Mouse (Mus musculus): ENCODE results near the gene Gmfb. TPM values are rescaled to one million over a fixed set of nuclear protein-coding genes. Genes with fewer than 3 reads are reported as not detected.
A peak's percentile ranks its signal among the peaks of the same experiment; 100 is the strongest.

Gmfb gene
- polyA plus RNA-seq (2016; fragmentation: Nextera tagmentation; extraction: Ambion mirVana): 98.4 and 99.9 TPM in 2 replicates

- H3K9me3 ChIP-seq (replicated peaks): no peaks in the 10 kb centered on the region
- peak within 1 kb of the TSS; percentile 95 for H3K27ac ChIP-seq
- H3K4me1 ChIP-seq: peaks cover 16% of the 10 kb centered on the region
- 1% methylated on average over 65 of the region's 65 CpGs for WGBS
- peaks cover 15% of the 10 kb centered on the region for H3K36me3 ChIP-seq
- DNase-seq (ENCODE audit: low spot score): peak; percentile 95
- H3K27me3 ChIP-seq (ENCODE audit: low read depth, poor library complexity, severe bottlenecking): peaks cover 6% of the 10 kb centered on the region; the same call in 1 of the 2 replicates
- H3K4me3 ChIP-seq: peak within 1 kb of the TSS; percentile 87
Observed at GRCm38 (mm10) chr14:46821873-46822716, at the start of gene Gmfb. Gene Gmfb (minus strand): TSS chr14:46822242.

DNA sequence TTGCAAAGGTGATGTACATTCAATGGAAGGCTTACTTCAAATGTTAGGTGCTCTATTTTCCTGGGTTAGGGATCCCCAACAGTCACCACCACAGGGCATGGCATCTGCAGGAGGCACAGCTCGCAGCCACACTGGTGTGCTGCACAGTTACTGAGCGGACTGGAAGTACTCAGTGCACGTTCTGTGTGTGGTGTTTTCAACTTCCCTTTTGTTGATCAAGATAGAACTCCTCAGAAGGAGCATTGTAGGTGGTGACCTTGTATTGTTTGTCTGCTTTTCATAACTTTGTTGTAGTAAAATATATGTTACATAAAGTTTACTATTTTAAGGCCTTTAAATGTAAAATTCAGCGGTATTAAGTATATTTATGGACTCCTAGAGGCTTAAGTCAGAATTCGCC is 40.9 kb upstream of the Gmfb start:
- no peaks in the 10 kb centered on the region for H3K9me3 ChIP-seq (replicated peaks)
- no peaks in the 10 kb centered on the region for H3K4me1 ChIP-seq
- H3K27me3 ChIP-seq (ENCODE audit: low read depth, poor library complexity, severe bottlenecking): no peaks in the 10 kb centered on the region
- no peak overlapping the region for H3K4me3 ChIP-seq
- no peak overlapping the region for H3K27ac ChIP-seq
- H3K36me3 ChIP-seq: 0 out of 2 replicates have a peak, but pooled peaks cover 11% of the 10 kb centered on the region
- 92% methylated on average over 5 of the region's 5 CpGs for whole genome bisulfite sequencing
- DNase-seq (ENCODE audit: low spot score): no peak

- no peak overlapping the region for H3K4me3 ChIP-seq
- peaks cover 25% of the 10 kb centered on the region for H3K36me3 ChIP-seq
- no peaks in the 10 kb centered on the region for H3K4me1 ChIP-seq
- no peaks in the 10 kb centered on the region for H3K9me3 ChIP-seq (replicated peaks)
- WGBS: 89% methylated on average over 11 of the region's 11 CpGs
- no peak for DNase-seq (ENCODE audit: low spot score)
- no peak overlapping the region for H3K27ac ChIP-seq
- H3K27me3 ChIP-seq (ENCODE audit: low read depth, poor library complexity, severe bottlenecking): no peaks in the 10 kb centered on the region
Observed at GRCm38 (mm10) chr14:46853677-46854076, 31.6 kb upstream of the Gmfb start.

DNA sequence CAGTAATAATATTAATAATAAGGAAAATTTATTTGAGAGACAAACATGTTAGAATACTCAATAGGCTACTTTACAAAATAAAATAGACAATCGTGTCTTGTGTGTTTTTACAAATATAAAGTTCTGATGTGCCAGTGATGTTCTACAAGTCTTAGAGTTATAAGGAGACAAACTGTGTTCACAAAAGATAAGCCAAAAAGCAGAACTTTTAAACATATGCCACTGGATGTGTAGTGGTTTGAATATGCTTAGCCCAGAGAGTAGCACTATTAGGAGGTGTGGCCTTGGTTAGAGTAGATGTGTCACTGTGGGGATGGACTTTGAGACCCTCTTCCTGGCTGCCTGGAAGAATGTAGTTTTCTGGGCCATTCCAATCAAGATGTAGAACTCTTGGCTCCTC is 27.7 kb upstream of the Gmfb start:
- WGBS: 96% methylated on average over 1 of the region's 1 CpGs
- H3K4me3 ChIP-seq: no peak overlapping the region
- no peaks in the 10 kb centered on the region for H3K9me3 ChIP-seq (replicated peaks)
- H3K36me3 ChIP-seq: peaks cover 41% of the 10 kb centered on the region
- H3K27ac ChIP-seq: no peak overlapping the region
- H3K27me3 ChIP-seq (ENCODE audit: low read depth, poor library complexity, severe bottlenecking): no peaks in the 10 kb centered on the region
- H3K4me1 ChIP-seq: no peaks in the 10 kb centered on the region
- no peak for DNase-seq (ENCODE audit: low spot score)

DNA sequence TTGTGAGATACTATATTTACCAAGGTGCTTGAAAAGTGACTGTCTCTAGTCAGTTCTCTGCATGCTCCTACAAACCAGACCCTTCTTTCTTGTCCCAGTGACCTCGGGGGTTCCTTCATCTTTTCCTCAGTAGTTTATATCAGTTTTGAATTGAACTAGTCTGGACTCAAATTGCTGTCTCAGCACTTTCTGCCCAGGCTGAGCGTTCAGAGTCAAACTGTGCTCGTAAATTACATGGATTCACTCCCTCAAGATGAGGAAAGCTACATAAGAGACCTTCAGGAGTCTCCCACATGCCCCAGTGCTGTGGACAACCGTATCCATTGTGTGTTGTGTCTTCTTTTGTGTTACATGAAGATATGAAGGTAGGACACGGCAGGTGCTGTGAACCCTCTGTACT is 26.7 kb upstream of the Gmfb start:
- WGBS: 87% methylated on average over 5 of the region's 5 CpGs
- no peaks in the 10 kb centered on the region for H3K27me3 ChIP-seq (ENCODE audit: low read depth, poor library complexity, severe bottlenecking)
- H3K36me3 ChIP-seq: peaks cover 43% of the 10 kb centered on the region

GRCm38 (mm10) chr14:46848063-46848590 is 26.1 kb upstream of the Gmfb start:
- H3K36me3 ChIP-seq: peaks cover 46% of the 10 kb centered on the region
- DNase-seq (ENCODE audit: low spot score): no peak
- WGBS: 89% methylated on average over 4 of the region's 4 CpGs
- H3K27ac ChIP-seq: no peak overlapping the region
- no peaks in the 10 kb centered on the region for H3K9me3 ChIP-seq (replicated peaks)
- H3K4me3 ChIP-seq: no peak overlapping the region
- H3K4me1 ChIP-seq: no peaks in the 10 kb centered on the region
- no peaks in the 10 kb centered on the region for H3K27me3 ChIP-seq (ENCODE audit: low read depth, poor library complexity, severe bottlenecking)

More for the DNA sequence above, 26.7 kb upstream of the Gmfb start:
- H3K4me3 ChIP-seq: no peak overlapping the region
- no peak for DNase-seq (ENCODE audit: low spot score)
- H3K27ac ChIP-seq: no peak overlapping the region
- no peaks in the 10 kb centered on the region for H3K4me1 ChIP-seq
- no peaks in the 10 kb centered on the region for H3K9me3 ChIP-seq (replicated peaks)

- Histone ChIP-seq H3K9me3 (replicated peaks) (no peaks in the 10 kb centered on the region), H3K4me3 (no peak overlapping the region), H3K36me3 (peaks cover 69% of the 10 kb centered on the region), H3K4me1 (no peaks in the 10 kb centered on the region), H3K27me3 (ENCODE audit: low read depth, poor library complexity, severe bottlenecking) (no peaks in the 10 kb centered on the region), H3K27ac (no peak overlapping the region)
- WGBS: 94% methylated on average over 11 of the region's 11 CpGs
- DNase-seq (ENCODE audit: low spot score): no peak
Observed at GRCm38 (mm10) chr14:46845706-46846105, 23.7 kb upstream of the Gmfb start.

GRCm38 (mm10) chr14:46839326-46839725 is 17.3 kb upstream of the Gmfb start:
- H3K27ac ChIP-seq: no peak overlapping the region
- WGBS: 72% methylated on average over 4 of the region's 4 CpGs
- peaks cover 41% of the 10 kb centered on the region for H3K36me3 ChIP-seq
- no peak for DNase-seq (ENCODE audit: low spot score)
- no peak overlapping the region for H3K4me3 ChIP-seq
- no peaks in the 10 kb centered on the region for H3K9me3 ChIP-seq (replicated peaks)
- no peaks in the 10 kb centered on the region for H3K27me3 ChIP-seq (ENCODE audit: low read depth, poor library complexity, severe bottlenecking)
- no peaks in the 10 kb centered on the region for H3K4me1 ChIP-seq

- H3K36me3 ChIP-seq: no peaks in the 10 kb centered on the region
Observed at GRCm38 (mm10) chr14:46832354-46833272, 10.6 kb upstream of the Gmfb start.

GRCm38 (mm10) chr14:46831837-46832333 is 9.8 kb upstream of the Gmfb start, which contains the start of gene Cgrrf1:
Gene Cgrrf1 (plus strand): TSS chr14:46832125.
- under 1% methylated on average over 32 of the region's 32 CpGs for WGBS
- Histone ChIP-seq H3K36me3 (no peaks in the 10 kb centered on the region), H3K27ac (peak within 1 kb of the TSS; percentile 91), H3K27me3 (ENCODE audit: low read depth, poor library complexity, severe bottlenecking) (no peaks in the 10 kb centered on the region), H3K9me3 (replicated peaks) (no peaks in the 10 kb centered on the region), H3K4me3 (peak within 1 kb of the TSS; percentile 95), H3K4me1 (peaks cover 11% of the 10 kb centered on the region)
- peak; percentile 95 for DNase-seq (ENCODE audit: low spot score)

More at GRCm38 (mm10) chr14:46832354-46833272, 10.6 kb upstream of the Gmfb start:
- Histone ChIP-seq H3K4me3 (peak overlapping the region; percentile 95), H3K9me3 (replicated peaks) (no peaks in the 10 kb centered on the region), H3K4me1 (peaks cover 11% of the 10 kb centered on the region), H3K27me3 (ENCODE audit: low read depth, poor library complexity, severe bottlenecking) (no peaks in the 10 kb centered on the region), H3K27ac (peak overlapping the region; percentile 91)
- no peak for DNase-seq (ENCODE audit: low spot score)
- 9% methylated on average over 40 of the region's 40 CpGs for WGBS

DNA sequence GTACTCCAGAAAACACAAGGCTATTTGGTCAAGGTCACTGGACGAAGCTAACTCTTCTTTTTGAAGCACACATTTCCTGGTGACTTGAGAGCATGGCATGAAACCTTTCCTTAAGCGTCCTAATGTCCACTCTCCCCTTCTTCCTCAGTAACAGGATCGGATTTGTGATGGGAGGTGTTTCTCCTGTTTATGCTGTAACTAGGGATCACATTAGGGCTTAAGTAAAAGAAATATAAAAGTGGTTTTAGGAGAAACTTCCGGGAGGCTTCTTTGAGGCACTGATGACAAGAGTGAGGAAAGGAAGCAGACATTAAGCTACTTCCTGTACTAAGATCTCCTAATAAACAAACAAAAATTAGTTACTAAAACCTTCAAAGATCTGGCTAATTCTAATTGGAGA is 9.3 kb upstream of the Gmfb start:
- Histone ChIP-seq H3K36me3 (no peaks in the 10 kb centered on the region), H3K27me3 (ENCODE audit: low read depth, poor library complexity, severe bottlenecking) (no peaks in the 10 kb centered on the region), H3K4me1 (peaks cover 11% of the 10 kb centered on the region), H3K4me3 (peak overlapping the region; percentile 95), H3K27ac (peak overlapping the region; percentile 91), H3K9me3 (replicated peaks) (no peaks in the 10 kb centered on the region)
- DNase-seq (ENCODE audit: low spot score): no peak
- WGBS: 7% methylated on average over 4 of the region's 4 CpGs

DNA sequence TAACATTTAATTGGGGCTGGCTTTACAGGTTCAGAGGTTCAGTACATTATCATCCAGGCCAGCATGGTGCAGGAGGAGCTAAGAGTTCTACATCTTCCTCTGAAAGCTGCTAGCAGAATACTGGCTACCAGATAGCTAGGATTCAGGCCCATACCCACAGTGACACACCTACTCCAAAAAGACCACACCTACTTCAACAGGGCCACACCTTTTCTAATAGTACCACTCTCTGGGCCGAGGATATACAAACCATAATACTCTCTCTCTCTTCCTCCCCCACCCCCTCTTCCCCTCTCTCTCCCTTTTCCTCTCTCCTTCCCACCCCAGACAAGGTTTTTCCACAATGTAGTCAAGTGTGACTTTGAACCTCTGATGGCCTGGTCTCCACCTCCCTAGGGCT is 5.4 kb upstream of the Gmfb start:
- Histone ChIP-seq H3K9me3 (replicated peaks) (no peaks in the 10 kb centered on the region), H3K4me3 (no peak overlapping the region), H3K36me3 (no peaks in the 10 kb centered on the region), H3K27me3 (ENCODE audit: low read depth, poor library complexity, severe bottlenecking) (peaks cover 6% of the 10 kb centered on the region; the same call in 1 of the 2 replicates), H3K4me1 (peaks cover 2% of the 10 kb centered on the region), H3K27ac (no peak overlapping the region)
- 75% methylated on average over 1 of the region's 1 CpGs for WGBS
- DNase-seq (ENCODE audit: low spot score): no peak
